ENCODE assay signal across 11 mouse cellular contexts in the genomic region with DNA sequence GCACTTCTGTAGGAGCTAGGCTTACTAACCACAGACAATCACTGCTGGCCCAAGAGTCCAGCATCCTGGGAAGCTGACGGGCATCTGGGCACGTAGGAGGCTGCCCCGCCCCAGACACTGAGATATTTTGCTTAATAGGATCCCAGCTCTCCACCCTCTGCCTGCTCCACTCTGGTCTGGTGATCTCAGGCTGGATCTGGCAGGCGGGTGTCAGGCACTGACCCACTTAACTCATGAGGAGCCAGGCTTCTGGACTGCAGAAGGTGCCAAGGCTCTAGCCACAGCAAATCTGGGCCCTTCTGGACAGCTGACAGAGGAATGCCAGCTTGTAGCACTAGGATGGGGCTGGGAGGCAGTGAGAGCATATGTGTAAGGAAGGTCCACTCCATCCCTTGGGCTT. TPM values are rescaled to one million over a fixed set of nuclear protein-coding genes. Genes with fewer than 3 reads are reported as not detected.
A peak's percentile ranks its signal among the peaks of the same experiment; 100 is the strongest.
DNase-seq lines count a peak whose midpoint lies in the region; ATAC-seq lines count a peak whose summit lies in the region.
"Had no signal": no experiment of that assay in that cellular context is flagged by ENCODE, and none has a peak within 500 bp of the region (broad histone marks: within the 10 kb centered on the region; RNA-seq: fewer than 3 reads in every experiment).

No protein-coding gene starts in this region.

- intact Hi-C loops in left cerebral cortex, postnatal 4 days (cut with DNase I), result no loop called here
- intact Hi-C loops in left cerebral cortex, postnatal 10 days (cut with DNase I), result no loop called here

- H3K4me1 ChIP-seq in embryonic facial prominence, embryonic 15.5 days, result peaks cover 51% of the 10 kb centered on the region

- no peaks in the 10 kb centered on the region for H3K9me3 ChIP-seq in embryonic facial prominence, embryonic 15.5 days (replicated peaks)
- H3K9me3 ChIP-seq: neural tube, embryonic 12.5 days had no signal

- no peak overlapping the region for H3K4me2 ChIP-seq in embryonic facial prominence, embryonic 15.5 days (replicated peaks)
- H3K4me2 ChIP-seq: neural tube, embryonic 12.5 days had no signal

- ATAC-seq in embryonic facial prominence, embryonic 15.5 days (ENCODE audit: insufficient number of reproducible peaks, low FRiP score, low TSS enrichment, low read depth), result no peak

- DNase-seq in heart, adult 11 months, result peak; percentile 95
- DNase-seq in heart, postnatal 4 days, result no peak
- peak; percentile 57 for DNase-seq in left cerebral cortex, postnatal 4 days
- no peak for DNase-seq in left cerebral cortex, adult 11 months (ENCODE audit: low spot score)
- DNase-seq in brain, adult 2 months (ENCODE audit: low read depth, low spot score), result peak; percentile 98
- DNase-seq in thymus, postnatal 10 days (ENCODE audit: low spot score in 2 of 2), result no peak
- no peak for DNase-seq in left cerebral cortex, postnatal 10 days (ENCODE audit: extremely low spot score in 1 of 2, low spot score in 2 of 2)
- DNase-seq: layer of hippocampus, postnatal 36 days had no signal

- peak overlapping the region; percentile 65; the same call in 1 of the 2 replicates for H3K27ac ChIP-seq in embryonic facial prominence, embryonic 15.5 days (replicated peaks)
- H3K27ac ChIP-seq: neural tube, embryonic 12.5 days had no signal

- H3K36me3 ChIP-seq in embryonic facial prominence, embryonic 15.5 days, result peaks cover 72% of the 10 kb centered on the region

- H3K4me3 ChIP-seq in embryonic facial prominence, embryonic 15.5 days (replicated peaks), result no peak overlapping the region
- H3K4me3 ChIP-seq: neural tube, embryonic 12.5 days had no signal

- no peak overlapping the region for H3K9ac ChIP-seq in embryonic facial prominence, embryonic 15.5 days
- H3K9ac ChIP-seq: neural tube, embryonic 12.5 days had no signal

- WGBS in embryonic facial prominence, embryonic 15.5 days, result 72% methylated on average over 4 of the region's 4 CpGs

- no peaks in the 10 kb centered on the region for H3K27me3 ChIP-seq in embryonic facial prominence, embryonic 15.5 days
- H3K27me3 ChIP-seq: CH12.LX; neural tube, embryonic 12.5 days had no signal

RNA-seq across cellular contexts. Expression of gene Ulk1, which starts 7.7 kb away (rescaled TPM):
- total RNA-seq in heart, postnatal 4 days (2021), result 10 to 100 TPM; 49.8 to 51.1 TPM
- 100 to 1,000 TPM in 1 of 2 experiments, 10 to 100 TPM in 1; 94.5 to 101 TPM for total RNA-seq in left cerebral cortex, postnatal 4 days (2021)
- polyA plus RNA-seq in embryonic facial prominence, embryonic 15.5 days (2015; fragmentation: Nextera tagmentation; extraction: Ambion mirVana), result 18.6 and 21.4 TPM in 2 replicates
- 10 to 100 TPM; 68.3 to 73.5 TPM for total RNA-seq in left cerebral cortex, postnatal 10 days (2021)

RNA-seq across cellular contexts. Expression of gene Pus1, which starts 21.7 kb away (rescaled TPM):
- total RNA-seq in heart, postnatal 4 days (2021), result 10 to 100 TPM; 23.4 to 25.6 TPM
- 10 to 100 TPM; 18.7 to 20.3 TPM for total RNA-seq in left cerebral cortex, postnatal 4 days (2021)
- 35.1 and 35.9 TPM in 2 replicates for polyA plus RNA-seq in embryonic facial prominence, embryonic 15.5 days (2015; fragmentation: Nextera tagmentation; extraction: Ambion mirVana)
- total RNA-seq in left cerebral cortex, postnatal 10 days (2021), result 10 to 100 TPM; 19.4 TPM

RNA-seq across cellular contexts. Expression of gene Ep400, which starts 31.7 kb away (rescaled TPM):
- total RNA-seq in heart, postnatal 4 days (2021), result 10 to 100 TPM; 64.1 to 67.5 TPM
- 100 to 1,000 TPM; 121 to 122 TPM for total RNA-seq in left cerebral cortex, postnatal 4 days (2021)
- 46.2 and 51.6 TPM in 2 replicates for polyA plus RNA-seq in embryonic facial prominence, embryonic 15.5 days (2015; fragmentation: Nextera tagmentation; extraction: Ambion mirVana)
- 10 to 100 TPM; 84.9 to 86.1 TPM for total RNA-seq in left cerebral cortex, postnatal 10 days (2021)

RNA-seq across cellular contexts. Expression of gene Hscb, which starts 37.4 kb away (rescaled TPM):
- 10 to 100 TPM; 12.4 to 13.1 TPM for total RNA-seq in heart, postnatal 4 days (2021)
- total RNA-seq in left cerebral cortex, postnatal 4 days (2021), result 1 to 10 TPM; 6.3 to 8.0 TPM
- 24.6 and 25.2 TPM in 2 replicates for polyA plus RNA-seq in embryonic facial prominence, embryonic 15.5 days (2015; fragmentation: Nextera tagmentation; extraction: Ambion mirVana)
- 10 to 100 TPM in 1 of 2 experiments, 1 to 10 TPM in 1; 9.3 to 10.3 TPM for total RNA-seq in left cerebral cortex, postnatal 10 days (2021)

RNA-seq across cellular contexts. Expression of gene Chek2, which starts 37.6 kb away (rescaled TPM):
- 1 to 10 TPM; 5.9 to 6.4 TPM for total RNA-seq in heart, postnatal 4 days (2021)
- total RNA-seq in left cerebral cortex, postnatal 4 days (2021), result 1 to 10 TPM; 2.6 to 3.0 TPM
- polyA plus RNA-seq in embryonic facial prominence, embryonic 15.5 days (2015; fragmentation: Nextera tagmentation; extraction: Ambion mirVana), result 17.1 and 23.5 TPM in 2 replicates
- 1 to 10 TPM; 1.2 to 2.0 TPM for total RNA-seq in left cerebral cortex, postnatal 10 days (2021)

Comparison
In these comparisons a context has a peak if more than half of its experiments do, and no peak if none do; other contexts are left out.
1. DNase-seq: peak in heart, adult 11 months (single experiment), left cerebral cortex, postnatal 4 days (single experiment) and brain, adult 2 months (single experiment); none in heart, postnatal 4 days (single experiment), left cerebral cortex, adult 11 months (single experiment), thymus, postnatal 10 days (0 of 2) and left cerebral cortex, postnatal 10 days (0 of 2).